Mouse (Mus musculus) stomach, embryonic 14.5 days (tissue): Measurements from ENCODE around the gene Hmgcll1. TPM values are rescaled to one million over a fixed set of nuclear protein-coding genes. Genes with fewer than 3 reads are reported as not detected.

Source experiments
- ATAC-seq: fragments of 200-750 bp; cut with Nextera tagmentation; 2 replicates; pipeline ENCODE4 v1.8.0; 2017; ENCODE audit warnings: low read depth, moderate TSS enrichment; ENCODE audit not compliant: insufficient number of reproducible peaks, insufficient read depth, low FRiP score
- H3K27ac ChIP-seq: fragments of 300-500 bp; sonication (generic); 2 replicates; pipeline ENCODE4 v1.5.1; 2014; ENCODE audit warnings: mild to moderate bottlenecking, low read length, moderate library complexity, mixed read lengths
- H3K27me3 ChIP-seq: fragments of 300-500 bp; sonication (generic); 2 replicates; pipeline ENCODE4 v1.6.1; 2014; ENCODE audit warnings: low read length, control low read depth, mixed read lengths; ENCODE audit not compliant: control insufficient read depth, insufficient read depth
- H3K36me3 ChIP-seq: fragments of 300-500 bp; sonication (generic); 2 replicates; pipeline ENCODE4 v1.6.1; 2014; ENCODE audit warnings: mild to moderate bottlenecking, control low read depth, low read length, moderate library complexity, mixed read lengths; ENCODE audit not compliant: control insufficient read depth, insufficient read depth
- H3K4me1 ChIP-seq: fragments of 300-500 bp; sonication (generic); 2 replicates; pipeline ENCODE4 v1.6.1; 2014; ENCODE audit warnings: low read length, control low read depth, mixed read lengths; ENCODE audit not compliant: control insufficient read depth, insufficient read depth
- H3K4me2 ChIP-seq: fragments of 300-500 bp; sonication (generic); replicated peaks from 2 replicates; pipeline ENCODE4 v1.6.1; 2014; ENCODE audit warnings: low read depth, low read length, control low read depth
- H3K4me3 ChIP-seq: fragments of 300-500 bp; sonication (generic); 2 replicates; pipeline ENCODE4 v1.5.1; 2014; ENCODE audit warnings: low read depth, low read length, control low read depth
- H3K9ac ChIP-seq: fragments of 300-500 bp; sonication (generic); replicated peaks from 2 replicates; pipeline ENCODE4 v1.6.1; 2014; ENCODE audit warnings: low read depth, mild to moderate bottlenecking, control low read depth, low read length, moderate library complexity, mixed read lengths
- H3K9me3 ChIP-seq: fragments of 300-500 bp; sonication (generic); 2 replicates; pipeline ENCODE4 v1.6.1; 2016; ENCODE audit warnings: low read depth, low read length, control low read depth; ENCODE audit not compliant: control insufficient read depth
- WGBS: fragments of 180-500 bp; shearing (Covaris S2); extraction: QIAGEN DNeasy Blood & Tissue Kit; methylation state at CpG from one replicate; pipeline ENCODE4 v1.1.7; 2014; 5-methylcytosine and 5-hydroxymethylcytosine counted together
- polyA plus RNA-seq: library from polyadenylated mRNA; unstranded; fragments of >200 nt; fragmentation: Nextera tagmentation; extraction: Ambion mirVana; gene quantifications from 2 replicates; pipeline ENCODE4 v1.2.1, GENCODE M21; 2014

Hmgcll1 gene
- 6.6 and 9.7 TPM in 2 replicates for polyA plus RNA-seq

- peak within 1 kb of the TSS; percentile 52 for H3K27ac ChIP-seq
- H3K4me1 ChIP-seq = 0 out of 2 replicates have a peak, but pooled peaks cover 11% of the 10 kb centered on the region
- no peaks in the 10 kb centered on the region for H3K27me3 ChIP-seq
- H3K4me3 ChIP-seq = peak within 1 kb of the TSS; percentile 52
- peak within 1 kb of the TSS; percentile 53 for H3K9ac ChIP-seq
- peak within 1 kb of the TSS; percentile 86 for H3K4me2 ChIP-seq
- ATAC-seq = peak; percentile 76
- WGBS = 4% methylated on average over 40 of the region's 40 CpGs
- H3K9me3 ChIP-seq = no peaks in the 10 kb centered on the region
- H3K36me3 ChIP-seq = no peaks in the 10 kb centered on the region
These were observed at the start of gene Hmgcll1 for GRCm38 (mm10) chr9:76014631-76015531. Hmgcll1 (plus strand) TSS chr9:76014855.

DNA sequence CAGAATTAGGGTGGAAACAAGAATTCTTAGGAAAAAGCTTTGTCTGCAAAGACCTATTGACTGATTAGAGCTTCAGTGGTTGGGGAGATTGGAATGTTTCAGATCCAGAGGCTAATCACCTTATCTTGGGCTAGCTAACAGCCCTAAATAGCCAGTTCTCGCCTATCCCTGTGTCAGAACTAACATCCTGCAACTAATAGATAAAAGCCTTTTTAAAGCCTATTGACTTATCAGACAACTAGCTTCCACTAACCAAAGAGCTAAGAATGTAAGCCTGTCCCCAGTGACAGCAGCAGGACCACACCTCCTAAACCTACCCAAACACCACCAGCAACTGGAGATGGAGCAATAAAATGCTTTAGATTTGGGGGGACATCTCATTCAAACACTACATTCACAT, 34.6 kb upstream of the Hmgcll1 start:
- Histone ChIP-seq H3K9me3 (no peaks in the 10 kb centered on the region), H3K4me3 (no peak overlapping the region), H3K4me1 (no peaks in the 10 kb centered on the region), H3K36me3 (no peaks in the 10 kb centered on the region), H3K9ac (no peak overlapping the region), H3K4me2 (no peak overlapping the region), H3K27me3 (no peaks in the 10 kb centered on the region), H3K27ac (no peak overlapping the region)
- peak; percentile 23; the same call in 1 of the 2 replicates for ATAC-seq
- 55% methylated on average over 1 of the region's 1 CpGs for WGBS

- H3K27me3 ChIP-seq = no peaks in the 10 kb centered on the region
- no peaks in the 10 kb centered on the region for H3K9me3 ChIP-seq
- H3K4me1 ChIP-seq = no peaks in the 10 kb centered on the region
- no peak overlapping the region for H3K4me3 ChIP-seq
- no peak overlapping the region for H3K4me2 ChIP-seq
- ATAC-seq = 0 out of 2 replicates have a peak, but pooled peaks have one; percentile 33
- H3K27ac ChIP-seq = no peak overlapping the region
- H3K36me3 ChIP-seq = no peaks in the 10 kb centered on the region
- WGBS = 57% methylated on average over 1 of the region's 1 CpGs
- H3K9ac ChIP-seq = no peak overlapping the region
These were observed 33.5 kb upstream of the Hmgcll1 start for GRCm38 (mm10) chr9:75981139-75981538.

- 66% methylated on average over 4 of the region's 4 CpGs for WGBS
- Histone ChIP-seq H3K27me3 (no peaks in the 10 kb centered on the region), H3K9me3 (no peaks in the 10 kb centered on the region), H3K4me1 (no peaks in the 10 kb centered on the region), H3K36me3 (no peaks in the 10 kb centered on the region), H3K4me2 (no peak overlapping the region), H3K27ac (no peak overlapping the region), H3K9ac (no peak overlapping the region), H3K4me3 (no peak overlapping the region)
- ATAC-seq = no peak
These were observed 25.2 kb upstream of the Hmgcll1 start for GRCm38 (mm10) chr9:75989491-75989890.

GRCm38 (mm10) chr9:75998791-75999350, 15.8 kb upstream of the Hmgcll1 start:
- Histone ChIP-seq H3K4me1 (0 out of 2 replicates have a peak, but pooled peaks cover 5% of the 10 kb centered on the region), H3K4me2 (no peak overlapping the region), H3K9me3 (no peaks in the 10 kb centered on the region), H3K9ac (no peak overlapping the region), H3K27me3 (no peaks in the 10 kb centered on the region), H3K4me3 (no peak overlapping the region), H3K36me3 (no peaks in the 10 kb centered on the region), H3K27ac (no peak overlapping the region)
- no peak for ATAC-seq
- 50% methylated on average over 2 of the region's 2 CpGs for WGBS

GRCm38 (mm10) chr9:76000876-76001858, 13.5 kb upstream of the Hmgcll1 start:
- H3K4me1 ChIP-seq = 0 out of 2 replicates have a peak, but pooled peaks cover 8% of the 10 kb centered on the region
- no peak overlapping the region for H3K4me2 ChIP-seq
- WGBS = 73% methylated on average over 10 of the region's 10 CpGs
- no peaks in the 10 kb centered on the region for H3K27me3 ChIP-seq
- no peaks in the 10 kb centered on the region for H3K9me3 ChIP-seq
- H3K27ac ChIP-seq = no peak overlapping the region
- H3K36me3 ChIP-seq = no peaks in the 10 kb centered on the region
- no peak overlapping the region for H3K4me3 ChIP-seq
- no peak overlapping the region for H3K9ac ChIP-seq
- no peak for ATAC-seq

GRCm38 (mm10) chr9:76003066-76003465, 11.6 kb upstream of the Hmgcll1 start:
- no peak overlapping the region for H3K9ac ChIP-seq
- ATAC-seq = no peak
- H3K27me3 ChIP-seq = no peaks in the 10 kb centered on the region
- H3K27ac ChIP-seq = no peak overlapping the region
- 47% methylated on average over 3 of the region's 3 CpGs for WGBS
- H3K4me2 ChIP-seq = no peak overlapping the region
- H3K36me3 ChIP-seq = no peaks in the 10 kb centered on the region
- H3K4me1 ChIP-seq = 0 out of 2 replicates have a peak, but pooled peaks cover 8% of the 10 kb centered on the region
- H3K4me3 ChIP-seq = no peak overlapping the region
- H3K9me3 ChIP-seq = no peaks in the 10 kb centered on the region

DNA sequence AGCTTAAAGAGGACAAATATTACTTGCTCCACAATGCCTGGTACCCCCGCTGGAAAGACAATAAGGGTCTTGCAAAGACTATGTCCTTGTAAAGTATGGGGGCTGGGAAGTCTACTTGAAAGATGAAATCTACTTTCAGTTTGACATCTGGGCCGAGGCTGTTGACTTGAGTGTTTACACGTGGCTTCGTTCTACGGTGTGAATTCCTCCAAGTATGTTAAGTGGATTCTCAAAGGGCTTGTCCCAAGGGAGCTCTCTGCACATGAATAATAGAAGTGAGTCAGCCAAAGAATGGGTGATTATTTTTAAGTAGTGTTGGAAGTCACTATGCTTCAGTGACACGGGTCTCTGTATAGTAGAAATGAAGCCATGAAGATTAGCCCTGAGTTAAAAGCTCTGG, 11.0 kb upstream of the Hmgcll1 start:
- Histone ChIP-seq H3K27ac (no peak overlapping the region), H3K4me3 (no peak overlapping the region), H3K4me2 (no peak overlapping the region), H3K4me1 (0 out of 2 replicates have a peak, but pooled peaks cover 8% of the 10 kb centered on the region), H3K36me3 (no peaks in the 10 kb centered on the region), H3K9ac (no peak overlapping the region), H3K9me3 (no peaks in the 10 kb centered on the region), H3K27me3 (no peaks in the 10 kb centered on the region)
- 17% methylated on average over 6 of the region's 6 CpGs for WGBS
- ATAC-seq = no peak
